Mouse (Mus musculus): ENCODE results near the gene Zbtb40.

Gene Zbtb40

DNA sequence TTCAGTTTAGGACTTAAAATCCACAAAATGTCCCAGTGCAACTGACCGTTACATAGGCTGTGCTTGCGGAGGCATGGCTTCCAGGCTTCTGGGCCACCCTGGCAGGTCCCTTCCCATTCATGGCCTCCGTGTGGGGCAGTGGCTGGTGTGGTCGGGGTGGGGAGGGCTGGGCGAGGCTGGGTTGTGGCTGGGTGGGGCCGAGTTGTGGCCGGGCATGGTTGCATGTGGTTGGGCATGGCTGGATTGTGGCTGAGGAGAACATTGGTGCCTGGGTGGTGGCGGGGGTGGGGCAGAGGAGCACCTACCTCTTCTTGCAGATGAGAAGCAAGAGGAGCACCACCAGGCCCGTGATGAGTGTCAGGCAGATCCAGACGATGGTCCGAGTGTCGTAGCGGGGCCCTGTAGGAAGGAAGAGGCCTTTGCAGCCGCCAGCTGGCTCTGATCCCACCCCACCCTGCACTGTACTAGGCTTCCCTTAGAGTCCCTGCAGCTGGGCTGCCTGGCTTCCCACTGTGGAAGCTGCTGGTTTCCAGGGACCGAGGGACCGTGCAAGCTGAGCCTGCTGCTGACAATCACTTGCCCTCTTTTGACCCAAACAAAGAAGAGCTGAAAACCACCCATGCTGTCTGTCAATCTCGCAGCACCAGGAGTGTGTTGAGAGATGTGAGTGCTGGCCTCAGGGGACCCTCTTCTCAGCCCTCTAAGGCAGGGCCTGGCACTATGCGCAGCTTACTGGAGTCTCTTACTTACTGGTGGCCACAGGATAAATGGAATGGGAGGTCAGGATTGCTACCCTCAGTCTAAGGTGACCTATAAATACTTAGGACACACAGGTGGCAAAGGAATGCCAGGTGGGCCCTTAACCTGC is 113.6 kb downstream of the Zbtb40 start:
- DNase-seq (ENCODE audit: low read depth): no peak

DNA sequence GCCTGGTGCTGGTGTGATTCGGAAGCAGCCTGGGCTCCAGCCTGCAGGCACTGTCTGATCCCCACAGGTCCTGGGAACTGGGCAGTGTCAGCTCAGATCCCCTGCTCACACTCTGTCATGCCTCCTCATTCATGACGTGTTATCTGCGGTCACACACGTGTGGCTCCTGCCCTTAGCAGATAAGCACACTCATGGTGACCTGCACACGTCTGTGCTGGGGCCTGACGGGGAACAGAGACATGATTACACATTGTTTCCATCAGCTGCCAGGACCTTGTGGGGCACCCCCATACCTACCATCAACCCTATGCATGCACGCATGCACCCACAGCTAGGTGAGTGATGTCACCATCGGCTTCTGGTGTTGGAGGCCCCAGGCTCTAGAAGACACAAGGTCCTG is 118.1 kb downstream of the Zbtb40 start:
- DNase-seq (ENCODE audit: low read depth): peak; percentile 11
